Mouse (Mus musculus) c-Kit-positive CD71-positive TER-119-negative erythroid progenitor cells, embryonic 14.5 days (primary cell): ENCODE measurements around the gene Slc25a5.

Experiments used
- DNase-seq: peaks from one replicate; pipeline ENCODE4 v3.0.0-alpha.2; 2013; ENCODE audit warnings: low read depth

Slc25a5 gene

DNA sequence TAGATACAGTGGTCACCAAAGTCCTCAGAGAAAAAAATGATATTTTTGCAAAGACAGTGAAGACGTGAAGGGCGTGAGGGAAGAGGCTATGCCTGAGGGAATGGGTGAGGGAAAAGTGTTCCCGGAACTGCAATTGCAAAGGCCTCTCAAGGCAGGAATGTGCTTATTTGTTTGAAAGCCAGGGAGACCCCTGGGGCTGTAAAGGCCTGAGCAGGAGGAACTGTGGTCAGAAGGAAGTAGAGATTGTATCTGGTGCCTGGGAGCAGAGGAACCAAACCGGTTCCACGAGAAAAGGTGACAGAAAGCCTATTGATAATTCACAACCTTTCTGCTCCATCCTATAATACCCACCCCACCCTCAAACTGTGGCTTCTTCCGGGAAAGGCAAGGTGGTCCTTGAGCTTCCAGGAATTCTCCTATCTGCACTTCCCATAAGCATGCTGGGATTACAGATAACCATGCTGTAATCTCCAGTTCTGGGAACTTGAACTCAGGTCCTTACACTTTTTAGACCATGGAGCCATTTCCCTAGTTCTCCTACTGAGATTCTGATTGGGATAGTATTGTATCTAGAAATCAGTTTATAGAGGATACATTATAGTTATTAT is 41.7 kb downstream of the Slc25a5 start:
- DNase-seq = peak; percentile 42

DNA sequence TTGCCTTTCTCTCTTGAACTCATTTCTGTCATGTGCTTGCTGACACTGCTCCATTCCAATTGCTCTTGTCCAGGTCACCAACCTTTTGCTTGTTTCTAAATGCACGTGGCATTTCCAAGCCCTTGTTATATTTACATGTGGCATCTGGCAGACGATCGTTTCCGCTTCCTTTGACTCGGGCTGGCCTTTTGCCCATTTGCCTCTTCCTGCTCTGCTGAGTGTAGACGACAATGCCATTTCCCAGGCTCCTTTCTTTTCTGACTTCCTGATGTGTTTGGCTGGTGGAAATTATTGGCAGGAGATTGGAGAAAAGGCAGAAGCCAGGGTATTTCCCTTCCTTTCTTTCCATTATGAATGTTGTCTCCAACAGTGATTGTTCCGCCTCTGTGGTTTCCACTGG is 43.9 kb downstream of the Slc25a5 start:
- DNase-seq = no peak

DNA sequence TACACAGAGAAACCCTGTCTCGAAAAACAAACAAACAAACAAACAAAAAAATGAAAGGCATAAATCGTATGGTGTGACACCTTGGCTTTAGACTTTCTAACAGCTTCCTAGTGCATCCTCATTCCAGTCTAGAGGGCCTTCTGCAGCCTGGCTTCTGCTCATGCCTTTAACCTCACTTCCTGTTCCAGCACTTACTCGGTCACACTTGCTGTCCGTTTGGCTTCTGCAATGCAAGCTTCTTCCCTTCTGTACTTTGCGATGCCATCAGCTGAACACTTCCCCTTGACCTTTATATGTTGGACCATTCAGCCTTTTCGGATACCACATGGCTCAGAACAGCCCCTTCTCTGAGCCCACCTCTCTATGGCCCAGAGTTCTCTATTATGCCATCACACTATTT is 46.2 kb downstream of the Slc25a5 start:
- no peak for DNase-seq

DNA sequence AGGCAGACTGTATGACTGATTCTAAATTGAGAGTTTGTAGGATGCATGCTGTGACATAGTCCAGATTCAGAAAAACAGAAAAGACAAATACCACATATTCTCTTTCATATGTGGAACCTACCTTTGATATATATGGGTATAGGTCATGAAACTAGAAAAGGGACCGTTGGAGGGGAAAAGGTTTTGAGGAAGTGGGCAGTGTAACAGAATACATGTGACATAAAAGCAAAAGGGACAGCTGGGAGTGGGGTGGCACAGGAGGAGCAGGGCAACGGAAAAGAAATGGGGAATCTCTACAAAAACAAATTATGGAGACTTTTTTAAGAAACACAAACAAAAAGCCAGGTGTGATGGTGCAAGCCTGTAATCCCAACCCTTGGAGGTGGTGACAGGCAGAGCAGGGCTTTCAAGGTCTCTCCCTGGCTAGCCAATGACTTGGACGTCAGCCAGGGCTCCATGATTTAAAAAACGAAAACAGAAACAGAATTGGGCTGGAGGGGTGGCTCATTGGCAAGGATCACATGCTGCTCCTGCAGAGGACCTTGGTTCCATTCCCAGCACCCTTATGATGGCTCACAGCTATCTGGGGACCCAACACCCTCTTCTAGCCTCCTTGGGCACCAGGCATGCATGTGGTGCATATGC is 48.0 kb downstream of the Slc25a5 start:
- DNase-seq = no peak

DNA sequence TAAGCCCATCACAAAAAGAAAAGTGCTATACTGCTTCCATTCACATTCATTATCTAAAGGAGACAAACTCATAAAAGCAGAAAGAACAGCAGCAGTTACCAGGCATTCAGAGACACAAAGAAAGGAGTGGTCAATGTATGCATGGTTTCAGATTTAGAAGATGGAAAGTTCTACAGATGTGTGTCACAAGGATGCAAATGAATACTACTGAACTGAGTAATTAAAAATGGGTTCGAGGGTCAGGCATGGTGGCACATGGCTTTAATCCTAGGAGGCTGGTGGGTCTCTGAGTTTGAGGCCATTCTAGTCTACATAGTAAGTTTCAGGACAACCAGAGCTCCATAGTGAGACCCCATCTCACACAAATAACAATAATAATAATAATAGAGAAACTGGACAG is 51.7 kb downstream of the Slc25a5 start:
- DNase-seq = no peak
